Mouse (Mus musculus) ovary, postnatal 36 days (tissue): ENCODE results near the gene Ednra.

Experiments used
- DNase-seq: peaks from one replicate; pipeline ENCODE4 v3.0.0; 2022; ENCODE audit warnings: low spot score, mixed read lengths

The Ednra gene

DNA sequence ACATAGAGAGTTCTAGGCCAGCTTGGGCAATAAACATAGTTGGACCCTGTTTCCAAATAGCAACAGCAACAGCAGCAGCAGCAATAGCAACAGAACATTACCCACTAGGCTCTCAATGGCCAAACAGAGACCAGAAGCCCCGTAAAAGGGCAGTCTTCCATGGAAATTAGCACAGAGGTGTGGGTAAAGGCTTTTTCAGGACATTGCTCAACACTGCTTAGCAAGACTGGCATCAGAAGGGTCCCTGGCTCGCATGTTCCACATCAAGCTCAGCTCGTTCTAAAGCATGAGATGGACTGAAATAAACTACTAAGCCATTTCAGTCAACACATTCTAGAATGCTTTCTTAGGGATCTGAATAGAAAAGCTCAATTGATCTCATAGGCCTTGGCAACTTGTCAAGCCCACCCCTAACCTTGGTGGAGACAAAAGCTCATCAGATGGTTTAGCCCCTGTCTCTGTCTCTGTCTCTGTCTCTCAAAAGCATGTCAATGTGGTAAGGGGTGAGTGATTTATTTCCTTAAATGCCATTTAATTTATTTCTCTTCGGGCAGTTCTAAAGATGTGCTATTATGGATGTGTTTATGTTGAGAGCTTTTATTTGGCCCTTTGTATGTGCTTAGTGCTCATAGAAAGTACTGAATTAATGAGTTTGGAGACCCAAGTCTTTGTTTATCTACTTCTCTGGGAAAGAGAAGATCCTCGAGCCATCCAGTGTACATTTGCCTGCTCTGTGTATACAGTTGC lies 84.0 kb downstream of the Ednra start:
- no peak for DNase-seq

DNA sequence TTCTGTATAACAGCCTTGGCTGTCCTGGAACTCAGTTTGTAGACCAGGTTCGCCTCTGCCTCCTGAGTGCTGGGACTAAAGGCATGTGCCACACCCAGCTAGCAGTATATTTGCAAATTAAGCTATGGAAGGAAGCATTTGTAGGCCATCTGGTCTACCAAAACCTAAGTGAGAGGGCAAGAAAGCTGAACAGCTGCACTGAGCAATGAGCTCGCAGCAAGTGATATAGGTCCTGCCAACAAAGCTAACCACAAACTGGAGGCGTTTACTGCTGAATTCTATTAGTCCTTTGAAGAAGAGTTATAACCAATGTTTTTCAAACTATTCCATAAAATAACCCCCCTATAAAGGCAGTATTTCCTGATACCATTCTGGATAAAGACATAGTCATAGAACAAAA lies 86.7 kb downstream of the Ednra start:
- no peak for DNase-seq

DNA sequence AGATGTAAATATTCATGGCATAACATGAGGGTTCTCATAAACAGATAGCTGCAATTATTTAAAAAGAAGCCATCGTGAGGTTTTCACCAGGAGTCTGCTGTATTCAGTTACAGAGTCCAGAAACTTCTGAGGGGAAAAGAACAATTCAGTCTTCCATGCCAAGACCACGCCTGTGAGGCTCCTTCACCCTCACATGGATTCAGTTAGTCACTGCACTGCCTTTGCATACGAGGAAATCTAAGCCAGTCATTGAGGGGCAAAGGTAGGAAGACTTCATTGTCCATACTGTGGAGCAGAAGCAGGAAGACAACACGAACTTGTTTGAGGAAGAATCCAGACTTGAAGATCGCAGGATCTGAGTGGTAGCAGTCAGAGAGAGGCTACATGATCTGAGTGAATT lies 90.2 kb downstream of the Ednra start:
- DNase-seq: no peak

DNA sequence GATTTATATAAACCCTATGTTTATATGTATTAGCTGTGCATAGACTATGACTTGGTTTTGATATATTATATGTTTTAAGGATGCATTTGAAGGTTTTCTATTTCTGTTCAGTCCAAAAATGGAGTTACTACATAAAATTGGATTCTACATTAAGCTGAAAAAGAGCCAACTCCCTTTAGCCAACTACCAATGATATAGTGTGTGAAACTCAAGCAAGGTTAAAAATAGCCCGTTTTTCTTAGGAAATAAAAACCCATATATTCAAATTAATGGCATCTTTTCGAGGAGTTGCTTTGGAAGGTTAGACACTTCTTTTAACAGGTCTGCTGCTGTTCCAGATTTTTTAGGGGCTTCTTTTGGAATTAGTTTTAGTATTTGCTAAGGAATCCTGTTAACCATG lies 91.1 kb downstream of the Ednra start:
- no peak for DNase-seq

DNA sequence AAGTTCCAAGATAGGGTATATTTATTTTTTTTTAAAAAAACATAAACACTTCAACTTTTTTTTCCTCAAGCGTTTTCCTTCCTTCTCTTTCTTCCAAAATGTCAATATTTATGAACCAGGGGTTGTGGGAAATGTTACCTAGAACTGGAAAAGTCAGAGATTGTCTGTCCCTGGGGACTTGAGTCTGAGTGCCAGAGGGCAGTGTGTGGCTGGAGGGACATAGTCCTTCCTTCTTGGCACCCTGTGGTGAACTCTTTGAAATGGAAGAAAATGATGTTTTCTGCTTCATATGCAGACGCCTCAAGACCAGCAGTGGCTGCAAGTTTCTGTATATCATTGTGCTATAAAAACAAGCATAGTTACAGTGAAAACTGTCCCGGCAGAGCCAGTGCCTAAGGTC lies 93.6 kb downstream of the Ednra start:
- no peak for DNase-seq

DNA sequence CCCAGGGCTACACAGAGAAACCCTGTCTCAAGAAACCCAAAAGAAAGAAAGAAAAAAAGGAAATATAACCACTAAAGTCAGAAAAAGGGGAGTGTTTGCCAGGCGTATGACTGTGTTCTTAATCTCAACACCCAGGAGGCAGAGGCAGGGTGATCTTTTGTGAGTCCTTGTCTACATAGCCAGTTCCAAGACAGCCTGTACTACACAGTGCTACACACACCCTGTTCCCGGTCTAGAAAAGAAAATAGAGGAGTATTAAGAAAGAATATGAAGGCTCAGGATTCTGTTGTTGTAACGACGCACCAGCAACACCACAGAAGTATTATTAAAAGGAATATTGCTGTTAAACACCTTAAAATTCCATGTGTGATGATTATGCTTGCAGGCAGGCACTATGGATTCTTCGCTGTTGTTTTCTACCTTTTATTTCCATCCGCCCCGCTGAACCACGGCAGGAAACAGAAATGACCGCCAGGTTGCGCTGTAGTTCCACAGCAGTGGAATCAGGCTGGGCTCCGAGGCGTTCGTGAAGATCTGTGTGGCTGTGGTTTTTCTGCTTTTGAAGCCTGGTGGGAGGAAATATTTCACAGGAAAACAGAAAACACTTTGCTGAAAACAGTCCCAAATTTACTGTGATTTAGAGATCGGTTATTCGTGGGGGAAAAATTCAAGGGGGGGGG lies 94.3 kb downstream of the Ednra start:
- peak; percentile 87 for DNase-seq

DNA sequence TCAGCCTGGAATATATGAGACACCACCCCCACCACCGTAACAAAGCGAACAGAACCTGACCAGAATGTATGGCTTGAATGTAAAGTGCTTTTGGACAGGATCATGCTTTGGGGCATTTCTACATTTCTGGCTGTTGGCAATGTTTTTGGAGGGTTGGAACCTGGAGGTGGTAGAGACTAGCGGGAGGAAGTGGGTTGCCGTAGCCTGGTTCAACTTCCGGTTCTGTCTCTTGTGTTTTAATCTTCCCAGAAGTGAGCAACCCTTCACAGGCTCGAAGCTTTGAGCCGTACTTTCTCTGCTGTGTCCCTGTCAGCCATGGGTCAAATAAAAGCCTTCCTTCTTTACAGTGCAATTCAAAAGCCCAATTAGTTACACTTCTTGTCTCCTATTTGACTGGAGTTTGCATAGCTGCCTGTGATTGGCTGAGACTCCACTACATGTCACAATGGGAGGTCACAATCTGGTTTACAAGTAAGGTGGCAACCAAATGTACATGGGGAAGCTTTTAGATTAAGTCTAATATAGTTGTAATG lies 100.5 kb downstream of the Ednra start:
- DNase-seq: no peak

DNA sequence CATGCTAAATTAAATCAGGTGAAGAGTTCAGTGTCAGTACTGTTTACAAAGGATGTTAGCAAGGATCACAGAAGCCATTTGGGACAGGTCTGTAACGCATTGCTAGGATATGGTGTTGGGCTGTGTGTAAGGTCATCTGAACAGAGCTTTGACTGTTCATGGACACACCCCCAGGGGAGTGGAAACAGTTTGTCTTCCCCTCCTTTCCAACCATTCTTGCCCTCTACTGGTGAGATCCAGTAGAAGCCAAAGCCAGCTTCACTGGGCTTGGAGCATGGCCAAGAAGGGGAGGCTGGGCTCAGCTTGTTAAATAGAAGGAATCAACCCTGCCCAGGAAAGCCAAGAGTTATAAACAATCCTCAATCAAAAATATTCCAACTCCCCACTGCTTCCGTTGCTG lies 106.3 kb downstream of the Ednra start:
- DNase-seq: peak; percentile 51
